Mouse (Mus musculus) heart, adult 2 months (tissue): Measurements from ENCODE around the gene Cpne9.

Source experiments
- CTCF ChIP-seq: fragments of 200-600 bp; IDR thresholded peaks from 2 replicates; pipeline ENCODE4 v1.8.1; 2022; ENCODE audit warnings: antibody characterized with exemption, mild to moderate bottlenecking, moderate library complexity
- EP300 ChIP-seq: fragments of 200-500 bp; IDR thresholded peaks from 2 replicates; pipeline ENCODE4 v1.6.1; 2011; ENCODE audit warnings: low read depth, low read length, control low read depth; ENCODE audit not compliant: insufficient read depth
- POLR2A ChIP-seq: fragments of 200-500 bp; IDR thresholded peaks from 2 replicates; pipeline ENCODE4 v1.6.1; 2011; ENCODE audit warnings: mild to moderate bottlenecking, low read depth, low read length, control low read depth; ENCODE audit not compliant: insufficient read depth

DNA sequence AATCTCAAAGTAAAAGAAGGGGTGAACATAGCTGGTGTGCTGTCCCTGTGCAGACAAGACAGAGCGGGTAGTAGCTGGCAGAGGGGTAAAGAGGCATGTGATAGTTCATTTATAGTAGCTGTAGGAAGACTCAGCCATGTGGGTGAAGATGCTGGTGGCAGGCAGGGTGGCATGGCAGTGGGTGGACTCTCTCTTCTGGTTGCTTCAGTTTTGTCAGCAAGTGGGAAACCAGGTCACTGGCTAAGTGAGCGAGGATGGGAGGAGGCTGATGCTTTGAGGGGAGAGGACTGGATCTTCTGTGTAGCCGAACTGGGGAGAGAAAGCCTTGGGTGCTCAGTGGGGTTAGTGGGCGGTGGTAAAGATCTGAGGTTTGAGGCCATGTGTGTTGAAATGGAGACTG lies 5.1 kb downstream of the Cpne9 start:
- TF ChIP-seq POLR2A (no peak), CTCF (no peak), EP300 (no peak)
